11 mouse cellular contexts compared by ENCODE assay signal in the genomic region with DNA sequence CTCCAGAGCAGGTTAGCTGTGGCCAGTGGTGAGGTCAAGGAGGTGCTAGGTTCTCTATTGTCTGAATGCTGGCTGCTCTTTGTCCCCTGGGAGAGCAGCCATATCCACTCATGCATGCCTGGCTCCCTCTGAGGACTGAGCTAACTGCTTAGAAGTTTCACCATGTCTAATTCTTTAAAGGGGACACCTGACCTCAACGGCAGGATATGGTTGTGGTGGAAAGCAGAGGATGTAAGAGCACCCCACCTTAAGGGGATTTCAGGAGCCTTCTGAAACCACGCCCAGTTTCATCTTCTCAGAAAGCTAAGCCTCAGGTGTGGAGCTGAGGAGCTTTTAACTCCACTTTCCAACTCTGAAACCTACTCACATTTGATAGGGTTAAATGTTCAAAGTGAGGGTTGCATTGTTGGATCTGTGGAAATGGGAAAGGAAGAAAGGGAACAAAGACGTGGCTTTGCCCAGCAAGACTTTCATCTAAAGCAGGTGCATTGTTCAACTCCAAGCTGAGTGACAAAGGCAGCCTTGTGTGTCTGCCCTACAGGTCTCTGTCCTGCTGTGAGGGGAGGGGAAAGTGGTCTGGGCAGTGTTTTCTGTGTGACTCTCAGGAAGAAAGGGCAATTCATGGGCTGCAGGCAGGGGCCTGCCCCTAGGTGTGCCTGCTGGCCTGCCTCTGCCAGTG. TPM values are rescaled to one million over a fixed set of nuclear protein-coding genes. Genes with fewer than 3 reads are reported as not detected.
DNase-seq lines count a peak whose midpoint lies in the region; ATAC-seq and TF ChIP-seq lines count a peak whose summit lies in the region.
"Had no signal": no experiment of that assay in that cellular context is flagged by ENCODE, and none has a peak within 500 bp of the region (broad histone marks: within the 10 kb centered on the region; RNA-seq: fewer than 3 reads in every experiment).

No protein-coding gene starts in this region.

- DNase-seq in thymus, postnatal 0 days (ENCODE audit: low spot score) = peak; percentile 11
- no peak for DNase-seq in thymus, postnatal 36 days
- no peak for DNase-seq in embryonic facial prominence, embryonic 11.5 days (ENCODE audit: low spot score)
- DNase-seq in kidney, postnatal 10 days = peak; percentile 22
- DNase-seq in splenic B cell, adult 2 months (ENCODE audit: low read depth, low spot score) = peak; percentile 3
- DNase-seq in left cerebral cortex, postnatal 10 days (ENCODE audit: extremely low spot score in 1 of 2, low spot score in 2 of 2) = no peak
- DNase-seq in cerebellum, adult 2 months = no peak
- no peak for DNase-seq in right cerebral cortex, adult 18-20 months
- DNase-seq: cerebellum, adult 9-10 months; gastrocnemius, postnatal 25 days; right cerebral cortex, postnatal 4 days had no signal

- 16% methylated on average over 3 of the region's 3 CpGs for WGBS in embryonic facial prominence, embryonic 11.5 days
- WGBS in cerebellum, adult 2 months = 53% methylated on average over 3 of the region's 3 CpGs

- peak; percentile 39; the same call in 1 of the 2 replicates for ATAC-seq in embryonic facial prominence, embryonic 11.5 days (replicated peaks; ENCODE audit: insufficient number of reproducible peaks, low FRiP score, low TSS enrichment, low read depth)

- TF ChIP-seq CTCF in cerebellum, adult 2 months (IDR thresholded peaks at IDR 0.05; ENCODE audit: borderline replicate concordance, insufficient read depth, low read depth, low read length) = no peak

- H3K9ac ChIP-seq in embryonic facial prominence, embryonic 11.5 days (replicated peaks; ENCODE audit: low read length) = no peak overlapping the region

- H3K4me1 ChIP-seq in embryonic facial prominence, embryonic 11.5 days (ENCODE audit: control insufficient read depth, insufficient read depth, low read length) = no peaks in the 10 kb centered on the region; the same call in 1 of the 2 replicates
- H3K4me1 ChIP-seq in cerebellum, adult 2 months (ENCODE audit: control insufficient read depth, insufficient read depth, low read length) = no peaks in the 10 kb centered on the region

- no peak overlapping the region for H3K4me3 ChIP-seq in embryonic facial prominence, embryonic 11.5 days (ENCODE audit: low read depth, low read length)
- H3K4me3 ChIP-seq in cerebellum, adult 2 months (replicated peaks; ENCODE audit: insufficient read depth, low read depth, low read length) = no peak overlapping the region

- no peak for TF ChIP-seq POLR2A in cerebellum, adult 2 months (IDR thresholded peaks at IDR 0.05; ENCODE audit: borderline replicate concordance, insufficient read depth, low read length)

- intact Hi-C loops in left cerebral cortex, postnatal 10 days (cut with DNase I) = no loop called here

- H3K36me3 ChIP-seq in embryonic facial prominence, embryonic 11.5 days (replicated peaks; ENCODE audit: control insufficient read depth, insufficient read depth, low read depth, low read length) = no peaks in the 10 kb centered on the region
- H3K36me3 ChIP-seq in splenic B cell, adult 2 months (ENCODE audit: control insufficient read depth, insufficient read depth, low read length, poor library complexity, severe bottlenecking) = no peaks in the 10 kb centered on the region

- no peak overlapping the region for H3K4me2 ChIP-seq in embryonic facial prominence, embryonic 11.5 days (ENCODE audit: low read depth, low read length)

- 0 out of 2 replicates have a peak overlapping the region, but pooled peaks have one; percentile 22 for H3K27ac ChIP-seq in embryonic facial prominence, embryonic 11.5 days (replicated peaks; ENCODE audit: low read depth, low read length)
- H3K27ac ChIP-seq in cerebellum, adult 2 months (ENCODE audit: insufficient read depth, low read length) = no peak overlapping the region

- no peaks in the 10 kb centered on the region for H3K9me3 ChIP-seq in embryonic facial prominence, embryonic 11.5 days (replicated peaks; ENCODE audit: control insufficient read depth, low read length)

- H3K27me3 ChIP-seq in embryonic facial prominence, embryonic 11.5 days (ENCODE audit: control insufficient read depth, insufficient read depth, low read length) = no peaks in the 10 kb centered on the region
- H3K27me3 ChIP-seq in splenic B cell, adult 2 months (ENCODE audit: control insufficient read depth, insufficient read depth, low read length, poor library complexity, severe bottlenecking) = no peaks in the 10 kb centered on the region
- H3K27me3 ChIP-seq in cerebellum, adult 2 months (ENCODE audit: control insufficient read depth, insufficient read depth, low read length) = no peaks in the 10 kb centered on the region

RNA-seq across cellular contexts. Expression of a gene that starts 50.2 kb away (rescaled TPM):
- 6.9 and 10.4 TPM in 2 replicates for polyA plus RNA-seq in thymus, postnatal 0 days (2015; fragmentation: Nextera tagmentation; extraction: Ambion mirVana)
- polyA plus RNA-seq in embryonic facial prominence, embryonic 11.5 days (2014; fragmentation: Nextera tagmentation; extraction: Ambion mirVana) = 30.9 and 33.3 TPM in 2 replicates
- 100 to 1,000 TPM; 105 to 109 TPM for total RNA-seq in left cerebral cortex, postnatal 10 days (2021)
- polyA plus RNA-seq in cerebellum, adult 2 months (2012; rRNA removed) = 44.3 and 45.5 TPM in 2 replicates

Comparison
In these comparisons a context has a peak if more than half of its experiments do, and no peak if none do; other contexts are left out.
1. DNase-seq: peak in thymus, postnatal 0 days (single experiment), kidney, postnatal 10 days (single experiment) and splenic B cell, adult 2 months (single experiment); none in thymus, postnatal 36 days (0 of 2), embryonic facial prominence, embryonic 11.5 days (single experiment), left cerebral cortex, postnatal 10 days (0 of 2), cerebellum, adult 2 months (0 of 2) and right cerebral cortex, adult 18-20 months (single experiment).